In the genomic region with DNA sequence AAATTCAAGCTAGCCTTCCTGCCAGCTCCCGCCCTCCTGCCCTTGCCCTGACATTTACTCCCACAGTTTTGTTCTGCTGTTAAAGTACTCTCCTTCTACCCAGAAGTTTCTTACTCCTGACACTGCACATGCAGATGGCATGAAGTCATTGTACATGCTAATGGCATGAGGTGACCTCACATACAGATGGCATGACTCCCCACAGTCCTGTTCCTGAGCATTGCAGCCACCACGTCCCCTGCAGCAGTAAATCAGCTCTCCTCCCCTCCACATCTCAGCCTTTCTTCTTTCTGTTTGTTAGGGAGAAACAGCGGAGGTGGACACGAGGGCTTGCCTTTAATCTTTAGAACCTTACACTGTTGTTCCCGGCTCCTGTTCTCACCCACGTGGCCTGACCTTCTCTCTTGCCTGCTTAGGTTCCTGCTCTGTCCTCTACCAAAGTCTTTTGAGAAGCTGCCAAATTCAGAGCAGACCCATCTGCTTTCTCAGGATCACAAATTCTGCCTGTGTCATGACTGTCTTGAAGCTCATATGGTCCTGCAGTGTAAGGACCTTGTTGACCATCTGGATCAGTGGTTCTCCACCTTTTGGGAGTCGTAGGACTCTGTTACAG, we compare ENCODE assay signal across 19 mouse cellular contexts. TPM values are rescaled to one million over a fixed set of nuclear protein-coding genes. Genes with fewer than 3 reads are reported as not detected.
A peak's percentile ranks its signal among the peaks of the same experiment; 100 is the strongest.
DNase-seq lines count a peak whose midpoint lies in the region; ATAC-seq and TF ChIP-seq lines count a peak whose summit lies in the region.
"Had no signal": no experiment of that assay in that cellular context is flagged by ENCODE, and none has a peak within 500 bp of the region (broad histone marks: within the 10 kb centered on the region; RNA-seq: fewer than 3 reads in every experiment).

No protein-coding gene starts in this region.

- H3K9ac ChIP-seq in liver, embryonic 11.5 days (ENCODE audit: low read depth, low read length), result no peak overlapping the region
- no peak overlapping the region for H3K9ac ChIP-seq in liver, postnatal 0 days (replicated peaks)
- H3K9ac ChIP-seq: forebrain, embryonic 12.5 days; intestine, embryonic 15.5 days had no signal

- no peaks in the 10 kb centered on the region for H3K9me3 ChIP-seq in liver, embryonic 11.5 days (ENCODE audit: control insufficient read depth, low read length)
- H3K9me3 ChIP-seq in liver, postnatal 0 days (ENCODE audit: low read length), result no peaks in the 10 kb centered on the region
- H3K9me3 ChIP-seq: forebrain, embryonic 12.5 days; hindbrain, embryonic 10.5 days; intestine, embryonic 15.5 days had no signal

- TF ChIP-seq CTCF in gastrocnemius, adult 2 months (IDR thresholded peaks at IDR 0.05), result no peak
- TF ChIP-seq CTCF in liver, postnatal 0 days (IDR thresholded peaks at IDR 0.05; ENCODE audit: low read depth), result no peak
- TF ChIP-seq CTCF in cerebellum, adult 2 months (IDR thresholded peaks at IDR 0.05; ENCODE audit: borderline replicate concordance, insufficient read depth, low read depth, low read length), result no peak

- TF ChIP-seq EP300 in liver, postnatal 0 days (IDR thresholded peaks at IDR 0.05; ENCODE audit: low read depth), result no peak

- no peaks in the 10 kb centered on the region for H3K4me1 ChIP-seq in liver, embryonic 11.5 days (replicated peaks; ENCODE audit: control insufficient read depth, insufficient read depth, low read length)
- H3K4me1 ChIP-seq in liver, postnatal 0 days (ENCODE audit: insufficient read depth), result no peaks in the 10 kb centered on the region
- H3K4me1 ChIP-seq in cerebellum, adult 2 months (ENCODE audit: control insufficient read depth, insufficient read depth, low read length), result peaks cover 39% of the 10 kb centered on the region
- H3K4me1 ChIP-seq: forebrain, embryonic 12.5 days; hindbrain, embryonic 10.5 days; intestine, embryonic 15.5 days had no signal

- DNase-seq in gastrocnemius, adult 2 months, result no peak
- DNase-seq in gastrocnemius, postnatal 25 days, result no peak
- DNase-seq in liver, embryonic 11.5 days (ENCODE audit: low spot score), result no peak
- no peak for DNase-seq in liver, postnatal 0 days
- DNase-seq in cerebellum, adult 2 months, result peak; percentile 47 to 82
- peak; percentile 38 to 52 for DNase-seq in cerebellum, postnatal 36 days
- DNase-seq in spleen, postnatal 36 days (ENCODE audit: low spot score in 2 of 2), result no peak
- DNase-seq: kidney, postnatal 14 days; layer of hippocampus, adult 9-11 months; liver; lung, adult 2 months; lung, postnatal 4 days; midbrain, embryonic 14.5 days; right cerebral cortex, adult 18-20 months; thymus, adult 18-20 months had no signal

- H3K4me3 ChIP-seq in gastrocnemius, adult 2 months, result no peak overlapping the region
- no peak overlapping the region for H3K4me3 ChIP-seq in liver, embryonic 11.5 days (ENCODE audit: low read depth, low read length)
- no peak overlapping the region for H3K4me3 ChIP-seq in liver, postnatal 0 days (ENCODE audit: low read depth, low read length)
- H3K4me3 ChIP-seq in cerebellum, adult 2 months (replicated peaks; ENCODE audit: insufficient read depth, low read depth, low read length), result no peak overlapping the region
- H3K4me3 ChIP-seq: forebrain, embryonic 12.5 days; hindbrain, embryonic 10.5 days; intestine, embryonic 15.5 days had no signal

- no peak for TF ChIP-seq POLR2A in cerebellum, adult 2 months (IDR thresholded peaks at IDR 0.05; ENCODE audit: borderline replicate concordance, insufficient read depth, low read length)

- peaks cover 22% of the 10 kb centered on the region for H3K36me3 ChIP-seq in liver, embryonic 11.5 days (ENCODE audit: control insufficient read depth, insufficient read depth, low read length)
- H3K36me3 ChIP-seq in liver, postnatal 0 days (replicated peaks; ENCODE audit: insufficient read depth, low read length), result peaks cover 68% of the 10 kb centered on the region

- ATAC-seq in liver, embryonic 11.5 days (replicated peaks; ENCODE audit: low FRiP score), result no peak
- ATAC-seq in liver, postnatal 0 days, result no peak
- ATAC-seq: intestine, embryonic 15.5 days had no signal

- intact Hi-C loops in gastrocnemius, adult 2 months (cut with DNase I), result no loop called here

- H3K27ac ChIP-seq in gastrocnemius, adult 2 months, result peak overlapping the region; percentile 62
- 0 out of 2 replicates have a peak overlapping the region, but pooled peaks have one; percentile 15 for H3K27ac ChIP-seq in liver, embryonic 11.5 days (ENCODE audit: low read depth, low read length)
- H3K27ac ChIP-seq in liver, postnatal 0 days (ENCODE audit: low read depth), result no peak overlapping the region
- H3K27ac ChIP-seq in cerebellum, adult 2 months (ENCODE audit: insufficient read depth, low read length), result peak overlapping the region; percentile 4; the same call in 1 of the 2 replicates
- H3K27ac ChIP-seq: forebrain, embryonic 12.5 days; hindbrain, embryonic 10.5 days; intestine, embryonic 15.5 days had no signal

- 82% methylated on average over 7 of the region's 7 CpGs for WGBS in liver, embryonic 11.5 days
- 75% methylated on average over 7 of the region's 7 CpGs for WGBS in liver, postnatal 0 days (ENCODE audit: insufficient replicate concordance)
- 25% methylated on average over 7 of the region's 7 CpGs for WGBS in cerebellum, adult 2 months

- H3K4me2 ChIP-seq in liver, embryonic 11.5 days, result no peak overlapping the region
- H3K4me2 ChIP-seq in liver, postnatal 0 days (ENCODE audit: low read depth, low read length), result no peak overlapping the region
- H3K4me2 ChIP-seq: forebrain, embryonic 12.5 days; intestine, embryonic 15.5 days had no signal

- no peaks in the 10 kb centered on the region for H3K27me3 ChIP-seq in liver, embryonic 11.5 days (replicated peaks; ENCODE audit: control insufficient read depth, insufficient read depth, low read length)
- H3K27me3 ChIP-seq in liver, postnatal 0 days (ENCODE audit: insufficient read depth, low read length), result no peaks in the 10 kb centered on the region
- no peaks in the 10 kb centered on the region for H3K27me3 ChIP-seq in cerebellum, adult 2 months (ENCODE audit: control insufficient read depth, insufficient read depth, low read length)
- H3K27me3 ChIP-seq: forebrain, embryonic 12.5 days; intestine, embryonic 15.5 days had no signal

RNA-seq across cellular contexts. Expression of a gene that starts 58.7 kb away (rescaled TPM):
- under 1 TPM in 1 of 2 experiments, not detected in 1; 0.99 TPM for total RNA-seq in gastrocnemius, adult 2 months (2021)
- total RNA-seq in gastrocnemius, postnatal 25 days (2021), result under 1 TPM in 1 of 2 experiments, not detected in 1; 0.56 TPM
- polyA plus RNA-seq in liver, embryonic 11.5 days (2014; fragmentation: Nextera tagmentation; extraction: Ambion mirVana), result 0.38 and 0.53 TPM in 2 replicates
- polyA plus RNA-seq in liver, postnatal 0 days (2015; fragmentation: Nextera tagmentation; extraction: Ambion mirVana), result 2.7 and 3.4 TPM in 2 replicates
- polyA plus RNA-seq in cerebellum, adult 2 months (2012; rRNA removed), result 0.29 and 0.62 TPM in 2 replicates
- total RNA-seq: left cerebral cortex, postnatal 25 days had no signal

Comparison
In these comparisons a context has a peak if more than half of its experiments do, and no peak if none do; other contexts are left out.
1. DNase-seq: peak in cerebellum, adult 2 months (2 of 2) and cerebellum, postnatal 36 days (2 of 2); none in gastrocnemius, adult 2 months (single experiment), gastrocnemius, postnatal 25 days (single experiment), liver, embryonic 11.5 days (single experiment), liver, postnatal 0 days (single experiment) and spleen, postnatal 36 days (0 of 2).